Mouse (Mus musculus) limb, embryonic 11.5 days (tissue): ENCODE results near the gene Amotl1. TPM values are rescaled to one million over a fixed set of nuclear protein-coding genes. Genes with fewer than 3 reads are reported as not detected.
A peak's percentile ranks its signal among the peaks of the same experiment; 100 is the strongest.

Experiments
- ATAC-seq: fragments of 200-750 bp; cut with Nextera tagmentation; 2 replicates; pipeline ENCODE4 v1.8.0; 2017; ENCODE audit warnings: low read depth; ENCODE audit not compliant: insufficient number of reproducible peaks, low FRiP score, low TSS enrichment
- DNase-seq: peaks from one replicate; pipeline ENCODE4 v3.0.0-alpha.2; 2015; ENCODE audit warnings: low spot score
- H3K27ac ChIP-seq: fragments of 300-500 bp; sonication (generic); replicated peaks from 2 replicates; pipeline ENCODE4 v1.5.1; 2014; ENCODE audit warnings: low read depth, mild to moderate bottlenecking, low read length
- H3K27me3 ChIP-seq: fragments of 300-500 bp; sonication (generic); 2 replicates; pipeline ENCODE4 v1.6.1; 2014; ENCODE audit warnings: mild to moderate bottlenecking, low read length, mixed read lengths; ENCODE audit not compliant: control insufficient read depth, insufficient read depth
- H3K36me3 ChIP-seq: fragments of 300-500 bp; sonication (generic); 2 replicates; pipeline ENCODE4 v1.6.1; 2014; ENCODE audit warnings: mild to moderate bottlenecking, low read length, moderate library complexity, mixed read lengths; ENCODE audit not compliant: control insufficient read depth, insufficient read depth
- H3K4me1 ChIP-seq: fragments of 300-500 bp; sonication (generic); 2 replicates; pipeline ENCODE4 v1.6.1; 2014; ENCODE audit warnings: low read length, mixed read lengths; ENCODE audit not compliant: control insufficient read depth, insufficient read depth
- H3K4me2 ChIP-seq: fragments of 300-500 bp; sonication (generic); 2 replicates; pipeline ENCODE4 v1.6.1; 2014; ENCODE audit warnings: low read depth, mild to moderate bottlenecking, moderate library complexity; ENCODE audit not compliant: severe bottlenecking
- H3K4me3 ChIP-seq: fragments of 300-500 bp; sonication (generic); 2 replicates; pipeline ENCODE4 v1.5.1; 2014; ENCODE audit warnings: low read depth, low read length
- H3K9ac ChIP-seq: fragments of 300-500 bp; sonication (generic); 2 replicates; pipeline ENCODE4 v1.6.1; 2014; ENCODE audit warnings: mild to moderate bottlenecking, low read length
- H3K9me3 ChIP-seq: fragments of 300-500 bp; sonication (generic); 2 replicates; pipeline ENCODE4 v1.6.1; 2016; ENCODE audit warnings: low read length; ENCODE audit not compliant: control insufficient read depth
- WGBS: fragments of 180-500 bp; shearing (Covaris S2); extraction: QIAGEN DNeasy Blood & Tissue Kit; methylation state at CpG from one replicate; pipeline ENCODE4 v1.1.7; 2014; 5-methylcytosine and 5-hydroxymethylcytosine counted together
- polyA plus RNA-seq: library from polyadenylated mRNA; unstranded; fragments of >200 nt; fragmentation: Nextera tagmentation; extraction: Ambion mirVana; gene quantifications from 2 replicates; pipeline ENCODE4 v1.2.1, GENCODE M21; 2014

The Amotl1 gene
- polyA plus RNA-seq, 1 experiment from 2014 or later: 36.9 TPM

DNA sequence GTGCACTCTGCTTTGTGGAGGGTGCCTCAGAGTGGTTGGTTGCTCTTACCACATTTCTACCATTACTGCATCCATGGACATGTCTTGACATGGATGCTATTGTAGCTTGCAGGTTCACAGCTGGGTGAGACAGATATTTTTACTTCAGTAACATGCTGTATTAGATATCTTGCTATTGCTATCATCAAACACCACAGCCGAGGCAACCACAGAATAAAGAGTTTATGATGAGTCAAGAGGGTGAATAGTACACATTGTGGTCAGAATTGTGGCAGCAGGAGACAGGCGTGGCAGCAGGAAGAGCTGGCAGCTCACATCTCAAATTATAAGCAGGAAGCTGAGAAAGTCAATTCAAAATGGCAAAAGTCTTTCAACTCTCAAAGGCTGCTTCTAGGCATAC is 76.4 kb downstream of the Amotl1 start:
- Histone ChIP-seq H3K27ac (no peak overlapping the region), H3K36me3 (peaks cover 17% of the 10 kb centered on the region), H3K4me2 (no peak overlapping the region), H3K9me3 (no peaks in the 10 kb centered on the region), H3K4me3 (no peak overlapping the region), H3K9ac (no peak overlapping the region), H3K4me1 (no peaks in the 10 kb centered on the region), H3K27me3 (no peaks in the 10 kb centered on the region)
- DNase-seq (no peak), ATAC-seq (no peak)
- WGBS: 84% methylated on average over 2 of the region's 2 CpGs

DNA sequence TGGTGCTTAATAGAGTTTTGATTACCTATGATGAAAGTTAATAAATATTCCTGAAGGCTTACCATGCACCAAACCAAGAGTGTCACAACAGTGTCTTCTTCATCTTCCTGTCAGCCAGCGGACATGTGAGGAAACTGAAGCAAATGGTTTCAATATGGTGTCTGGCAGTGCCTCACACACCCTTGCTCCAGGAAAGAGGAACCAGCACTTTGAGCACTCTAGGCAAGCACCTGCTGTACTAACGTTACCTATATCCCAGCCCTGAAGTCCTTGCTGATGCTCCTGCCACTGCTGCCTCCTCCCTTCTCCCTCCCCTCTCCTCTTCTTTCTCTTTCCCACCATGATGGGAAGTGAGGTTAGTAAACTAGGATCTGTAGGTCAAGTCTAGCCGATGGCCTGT is 80.4 kb downstream of the Amotl1 start:
- Histone ChIP-seq H3K36me3 (peaks cover 12% of the 10 kb centered on the region; the same call in 1 of the 2 replicates), H3K4me2 (no peak overlapping the region), H3K9ac (no peak overlapping the region), H3K4me3 (no peak overlapping the region), H3K27ac (no peak overlapping the region), H3K9me3 (no peaks in the 10 kb centered on the region), H3K27me3 (no peaks in the 10 kb centered on the region), H3K4me1 (no peaks in the 10 kb centered on the region)
- 93% methylated on average over 3 of the region's 3 CpGs for WGBS
- no peak for DNase-seq
- ATAC-seq: no peak

DNA sequence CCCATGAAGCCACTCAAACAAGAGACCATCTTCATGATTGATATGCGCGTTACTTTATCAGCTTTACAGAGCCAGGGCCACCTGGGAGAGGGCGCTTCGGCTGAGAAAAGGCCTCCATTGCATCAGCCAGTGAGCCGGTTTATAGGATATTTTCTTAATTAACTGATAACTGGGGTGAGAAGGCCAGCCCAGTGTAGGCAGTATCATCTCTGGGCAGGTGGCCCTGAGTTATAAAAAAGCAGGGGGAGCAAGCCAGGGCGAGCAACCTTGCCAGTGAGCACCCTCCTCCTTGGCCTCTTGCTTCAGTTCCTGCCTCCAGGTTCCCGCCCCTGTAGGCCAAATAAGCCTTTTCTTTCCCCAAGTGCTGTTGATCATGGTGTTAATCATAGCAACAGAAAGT is 81.5 kb downstream of the Amotl1 start:
- Histone ChIP-seq H3K36me3 (peaks cover 8% of the 10 kb centered on the region; the same call in 1 of the 2 replicates), H3K27ac (no peak overlapping the region), H3K9ac (no peak overlapping the region), H3K4me3 (no peak overlapping the region), H3K4me1 (no peaks in the 10 kb centered on the region), H3K4me2 (no peak overlapping the region), H3K27me3 (no peaks in the 10 kb centered on the region), H3K9me3 (no peaks in the 10 kb centered on the region)
- DNase-seq (no peak), ATAC-seq (no peak)
- 83% methylated on average over 7 of the region's 7 CpGs for WGBS

DNA sequence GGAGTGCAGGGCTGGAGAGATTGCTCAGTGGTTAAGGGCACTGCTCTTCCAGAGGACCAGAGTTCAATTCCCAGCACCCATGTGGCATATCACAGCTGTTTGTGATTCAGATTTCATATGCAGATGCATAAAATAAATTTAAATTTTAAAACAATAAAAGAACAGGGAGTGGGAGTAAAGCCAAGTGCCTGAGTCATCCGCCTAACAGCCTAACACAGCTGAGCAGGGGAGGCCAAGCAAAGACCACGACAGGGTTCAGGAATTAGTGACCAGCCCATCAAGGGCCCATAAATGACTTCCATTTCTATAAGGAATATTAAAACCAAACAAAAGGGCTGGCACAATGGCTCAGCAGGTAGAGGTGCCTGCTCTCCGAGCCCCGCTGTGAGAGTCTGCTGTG is 84.3 kb downstream of the Amotl1 start:
- Histone ChIP-seq H3K36me3 (peaks cover 21% of the 10 kb centered on the region; the same call in 1 of the 2 replicates), H3K4me2 (no peak overlapping the region), H3K9ac (no peak overlapping the region), H3K4me3 (no peak overlapping the region), H3K27ac (no peak overlapping the region), H3K9me3 (no peaks in the 10 kb centered on the region), H3K4me1 (no peaks in the 10 kb centered on the region), H3K27me3 (no peaks in the 10 kb centered on the region)
- 91% methylated on average over 4 of the region's 4 CpGs for WGBS
- no peak for DNase-seq
- ATAC-seq: no peak

DNA sequence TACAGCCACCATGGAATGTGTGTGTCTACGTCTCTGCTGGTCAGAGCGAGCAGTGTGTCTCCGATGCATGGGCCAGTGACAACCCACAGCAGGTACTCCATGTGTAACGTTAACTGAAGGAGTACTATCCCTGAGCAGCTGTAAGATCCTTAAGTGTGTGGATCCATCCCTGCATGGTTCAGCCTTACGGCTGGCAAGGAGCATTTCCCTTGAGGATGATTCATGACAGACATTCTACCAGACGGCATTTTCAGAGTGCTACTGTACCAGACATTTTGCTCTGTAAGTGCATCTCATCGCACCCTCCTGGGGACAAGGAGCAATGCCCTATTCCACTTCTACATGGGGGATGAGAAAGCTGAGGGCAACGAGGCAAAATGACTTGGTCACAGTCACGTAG is 84.9 kb downstream of the Amotl1 start:
- Histone ChIP-seq H3K27me3 (no peaks in the 10 kb centered on the region), H3K36me3 (peaks cover 21% of the 10 kb centered on the region; the same call in 1 of the 2 replicates), H3K9ac (no peak overlapping the region), H3K4me2 (no peak overlapping the region), H3K4me1 (no peaks in the 10 kb centered on the region), H3K4me3 (no peak overlapping the region), H3K27ac (no peak overlapping the region), H3K9me3 (no peaks in the 10 kb centered on the region)
- DNase-seq (no peak), ATAC-seq (no peak)
- whole genome bisulfite sequencing: 90% methylated on average over 9 of the region's 9 CpGs

DNA sequence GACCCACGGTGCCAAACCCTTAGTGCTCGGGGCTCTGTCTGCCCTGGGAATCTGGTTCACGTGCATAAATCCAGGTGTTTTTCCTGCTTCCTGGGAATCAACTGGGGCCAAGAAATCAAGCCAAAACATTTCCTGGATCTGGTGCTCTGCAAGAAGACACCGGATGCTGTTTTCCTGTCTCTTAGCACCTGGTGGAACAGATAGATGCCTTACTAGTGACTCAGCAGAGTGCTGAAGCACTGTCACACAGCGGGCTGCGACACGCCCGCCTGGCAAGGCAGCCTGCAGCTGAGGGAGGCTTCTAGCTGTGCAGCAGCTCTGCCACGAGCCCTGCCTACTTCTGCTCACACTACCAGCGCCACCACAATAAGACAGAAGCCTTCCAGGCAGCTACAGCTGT is 85.4 kb downstream of the Amotl1 start:
- no peaks in the 10 kb centered on the region for H3K4me1 ChIP-seq
- no peak overlapping the region for H3K27ac ChIP-seq
- ATAC-seq (no peak), DNase-seq (no peak)
- no peak overlapping the region for H3K9ac ChIP-seq
- H3K4me2 ChIP-seq: no peak overlapping the region
- no peaks in the 10 kb centered on the region for H3K9me3 ChIP-seq
- no peaks in the 10 kb centered on the region for H3K27me3 ChIP-seq
- H3K4me3 ChIP-seq: no peak overlapping the region
- H3K36me3 ChIP-seq: peaks cover 20% of the 10 kb centered on the region; the same call in 1 of the 2 replicates
- WGBS: 85% methylated on average over 10 of the region's 10 CpGs

DNA sequence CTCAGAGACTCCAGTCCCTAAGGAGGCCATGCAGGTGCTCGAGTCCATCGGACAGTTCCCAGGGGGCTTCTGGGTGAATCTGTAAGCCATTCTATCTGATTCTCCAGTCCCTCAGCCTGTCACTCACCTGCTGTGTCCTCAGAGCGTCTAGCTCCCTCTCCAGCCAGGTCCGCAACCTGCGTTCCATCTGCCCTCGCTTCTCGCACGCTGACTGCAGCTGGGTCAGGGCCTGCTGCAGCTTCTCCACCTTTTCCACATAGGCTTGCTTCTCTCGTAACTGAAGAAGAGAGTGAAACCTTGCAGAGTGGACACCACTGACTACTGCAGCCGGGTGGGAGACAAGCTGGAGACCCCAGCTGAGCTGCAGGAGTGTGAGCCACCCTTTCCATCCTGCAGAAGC is 86.5 kb downstream of the Amotl1 start:
- H3K4me2 ChIP-seq: no peak overlapping the region
- H3K9ac ChIP-seq: no peak overlapping the region
- H3K9me3 ChIP-seq: no peaks in the 10 kb centered on the region
- peaks cover 20% of the 10 kb centered on the region; the same call in 1 of the 2 replicates for H3K36me3 ChIP-seq
- ATAC-seq (no peak), DNase-seq (no peak)
- WGBS: 96% methylated on average over 10 of the region's 10 CpGs
- H3K4me1 ChIP-seq: no peaks in the 10 kb centered on the region
- H3K4me3 ChIP-seq: no peak overlapping the region
- no peaks in the 10 kb centered on the region for H3K27me3 ChIP-seq
- H3K27ac ChIP-seq: no peak overlapping the region

DNA sequence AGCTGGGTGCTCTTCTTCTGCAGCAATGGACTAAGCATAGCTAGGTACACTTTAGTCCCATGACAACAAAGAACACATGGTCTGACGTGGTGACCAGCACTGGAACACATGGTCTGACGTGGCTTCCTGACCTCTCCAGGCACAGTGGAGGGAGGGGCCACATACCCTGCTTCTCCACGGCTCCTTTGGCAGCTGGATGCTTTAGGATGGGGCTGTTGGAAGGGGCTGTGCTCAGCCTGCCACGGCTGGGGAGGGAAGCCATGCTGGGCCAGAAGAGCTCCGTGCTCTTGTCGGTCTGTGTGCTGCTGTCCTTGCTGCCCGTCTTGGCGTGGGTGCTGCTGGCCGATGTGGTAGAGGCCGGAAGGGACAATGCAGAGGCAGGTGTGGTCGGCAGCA is 96.5 kb downstream of the Amotl1 start:
- WGBS: 61% methylated on average over 11 of the region's 11 CpGs
- peaks cover 3% of the 10 kb centered on the region; the same call in 1 of the 2 replicates for H3K4me1 ChIP-seq
- H3K9me3 ChIP-seq: no peaks in the 10 kb centered on the region
- H3K4me3 ChIP-seq: no peak overlapping the region
- DNase-seq (no peak), ATAC-seq (0 out of 2 replicates have a peak, but pooled peaks have one; percentile 51)
- H3K27ac ChIP-seq: no peak overlapping the region
- H3K36me3 ChIP-seq: peaks cover 10% of the 10 kb centered on the region
- no peaks in the 10 kb centered on the region for H3K27me3 ChIP-seq
- H3K9ac ChIP-seq: no peak overlapping the region
- no peak overlapping the region for H3K4me2 ChIP-seq
